Comparison of ENCODE assay signal across 16 mouse cellular contexts in genomic region chr5:137685653-137686052, GRCm38 (mm10). TPM values are rescaled to one million over a fixed set of nuclear protein-coding genes. Genes with fewer than 3 reads are reported as not detected.
DNase-seq lines count a peak whose midpoint lies in the region; ATAC-seq and TF ChIP-seq lines count a peak whose summit lies in the region.
"Had no signal": no experiment of that assay in that cellular context is flagged by ENCODE, and none has a peak within 500 bp of the region (broad histone marks: within the 10 kb centered on the region; RNA-seq: fewer than 3 reads in every experiment).

No protein-coding gene starts in this region.

- H3K36me3 ChIP-seq in heart, embryonic 10.5 days, result peaks cover 8% of the 10 kb centered on the region; the same call in 1 of the 2 replicates
- H3K36me3 ChIP-seq in thymus, adult 2 months (ENCODE audit: control insufficient read depth, insufficient read depth, low read length), result peaks cover 8% of the 10 kb centered on the region; the same call in 1 of the 2 replicates
- peaks cover 17% of the 10 kb centered on the region for H3K36me3 ChIP-seq in liver, embryonic 13.5 days
- peaks cover 6% of the 10 kb centered on the region; the same call in 1 of the 2 replicates for H3K36me3 ChIP-seq in kidney, embryonic 15.5 days
- H3K36me3 ChIP-seq: intestine, embryonic 15.5 days had no signal

- peaks cover 40% of the 10 kb centered on the region for H3K4me1 ChIP-seq in heart, embryonic 10.5 days
- H3K4me1 ChIP-seq in thymus, adult 2 months (replicated peaks; ENCODE audit: control insufficient read depth, insufficient read depth, low read length), result peaks cover 47% of the 10 kb centered on the region
- H3K4me1 ChIP-seq in liver, embryonic 13.5 days (replicated peaks), result peaks cover 81% of the 10 kb centered on the region
- peaks cover 29% of the 10 kb centered on the region for H3K4me1 ChIP-seq in kidney, embryonic 15.5 days
- H3K4me1 ChIP-seq: intestine, embryonic 15.5 days had no signal

- no peak for TF ChIP-seq POLR2A in thymus, adult 2 months (IDR thresholded peaks at IDR 0.05; ENCODE audit: control insufficient read depth, extremely low read depth, insufficient read depth, low read length, poor library complexity)

- DNase-seq in heart, embryonic 10.5 days (ENCODE audit: low spot score), result no peak
- no peak for DNase-seq in heart, adult 18-20 months
- DNase-seq in thymus, adult 2 months, result no peak
- no peak for DNase-seq in thymus, postnatal 4 days
- DNase-seq in liver, embryonic 13.5 days, result no peak
- no peak for DNase-seq in right cerebral cortex, adult 18-20 months
- DNase-seq in frontal cortex, postnatal 10 days (ENCODE audit: low spot score in 2 of 2), result no peak
- DNase-seq: cerebellum, adult 11 months; heart, adult 2 months; kidney, postnatal 25 days had no signal

- 93% methylated on average over 3 of the region's 3 CpGs for WGBS in heart, embryonic 10.5 days
- 89% methylated on average over 3 of the region's 3 CpGs for WGBS in thymus, adult 2 months
- 36% methylated on average over 3 of the region's 3 CpGs for WGBS in liver, embryonic 13.5 days (ENCODE audit: insufficient replicate concordance)
- 93% methylated on average over 3 of the region's 3 CpGs for WGBS in kidney, embryonic 15.5 days

- peak overlapping the region; percentile 94 for H3K4me2 ChIP-seq in liver, embryonic 13.5 days
- no peak overlapping the region for H3K4me2 ChIP-seq in kidney, embryonic 15.5 days

- peak overlapping the region; percentile 77 for H3K9ac ChIP-seq in liver, embryonic 13.5 days
- H3K9ac ChIP-seq in kidney, embryonic 15.5 days, result no peak overlapping the region
- H3K9ac ChIP-seq: intestine, embryonic 15.5 days had no signal

- no peaks in the 10 kb centered on the region for H3K9me3 ChIP-seq in heart, embryonic 10.5 days
- no peaks in the 10 kb centered on the region for H3K9me3 ChIP-seq in liver, embryonic 13.5 days (replicated peaks)
- H3K9me3 ChIP-seq in kidney, embryonic 15.5 days (replicated peaks), result no peaks in the 10 kb centered on the region
- H3K9me3 ChIP-seq: intestine, embryonic 15.5 days had no signal

- H3K27me3 ChIP-seq in heart, embryonic 10.5 days (ENCODE audit: insufficient read depth, poor library complexity, severe bottlenecking), result 0 out of 2 replicates have a peak, but pooled peaks cover 6% of the 10 kb centered on the region
- no peaks in the 10 kb centered on the region for H3K27me3 ChIP-seq in thymus, adult 2 months (ENCODE audit: control insufficient read depth, insufficient read depth, low read length)
- no peaks in the 10 kb centered on the region for H3K27me3 ChIP-seq in liver, embryonic 13.5 days
- H3K27me3 ChIP-seq in kidney, embryonic 15.5 days, result peaks cover 3% of the 10 kb centered on the region; the same call in 1 of the 2 replicates
- H3K27me3 ChIP-seq: intestine, embryonic 15.5 days had no signal

- no peak for TF ChIP-seq CTCF in thymus, adult 2 months (IDR thresholded peaks at IDR 0.05; ENCODE audit: borderline replicate concordance, control insufficient read depth, extremely low read depth, insufficient read depth, low read length, poor library complexity)

- ATAC-seq in liver, embryonic 13.5 days (ENCODE audit: low read depth), result no peak
- no peak for ATAC-seq in kidney, embryonic 15.5 days (replicated peaks; ENCODE audit: low FRiP score)
- ATAC-seq: activated CD4-positive, CD25-positive, alpha-beta regulatory T cell, adult 4 months had no signal

- no peak overlapping the region for H3K4me3 ChIP-seq in heart, embryonic 10.5 days
- H3K4me3 ChIP-seq in thymus, adult 2 months (ENCODE audit: control insufficient read depth, insufficient read depth, low read length), result no peak overlapping the region
- H3K4me3 ChIP-seq in liver, embryonic 13.5 days (replicated peaks), result peak overlapping the region; percentile 97
- no peak overlapping the region for H3K4me3 ChIP-seq in kidney, embryonic 15.5 days (replicated peaks)
- H3K4me3 ChIP-seq: intestine, embryonic 15.5 days had no signal

- peak overlapping the region; percentile 78; the same call in 1 of the 2 replicates for H3K27ac ChIP-seq in heart, embryonic 10.5 days
- peak overlapping the region; percentile 20; the same call in 1 of the 2 replicates for H3K27ac ChIP-seq in thymus, adult 2 months (ENCODE audit: control insufficient read depth, insufficient read depth, low read length)
- peak overlapping the region; percentile 99 for H3K27ac ChIP-seq in liver, embryonic 13.5 days
- H3K27ac ChIP-seq in kidney, embryonic 15.5 days, result no peak overlapping the region
- H3K27ac ChIP-seq: heart, adult 2 months; intestine, embryonic 15.5 days; left cerebral cortex, adult 2 months had no signal

RNA-seq across cellular contexts. Expression of gene Agfg2, which starts 1.1 kb away (rescaled TPM):
- 31.9 and 34.0 TPM in 2 replicates for polyA plus RNA-seq in heart, embryonic 10.5 days (2016; fragmentation: Nextera tagmentation; extraction: Ambion mirVana)
- total RNA-seq in heart, adult 18-20 months (2021), result 10 to 100 TPM; 16.9 to 23.0 TPM
- 205 and 213 TPM in 2 replicates for polyA plus RNA-seq in thymus, adult 2 months (2012; rRNA removed)
- 32.1 and 37.8 TPM in 2 replicates for polyA plus RNA-seq in liver, embryonic 13.5 days (2015; fragmentation: Nextera tagmentation; extraction: Ambion mirVana)
- 18.9 and 23.1 TPM in 2 replicates for polyA plus RNA-seq in kidney, embryonic 15.5 days (2015; fragmentation: Nextera tagmentation; extraction: Ambion mirVana)

RNA-seq across cellular contexts. Expression of gene Irs3, which starts 40.1 kb away (rescaled TPM):
- 0.60 and 0.74 TPM in 2 replicates for polyA plus RNA-seq in heart, embryonic 10.5 days (2016; fragmentation: Nextera tagmentation; extraction: Ambion mirVana)
- total RNA-seq in heart, adult 18-20 months (2021), result 1 to 10 TPM in 1 of 2 experiments, under 1 TPM in 1; 0.87 to 1.5 TPM
- 2.2 and 2.5 TPM in 2 replicates for polyA plus RNA-seq in thymus, adult 2 months (2012; rRNA removed)
- polyA plus RNA-seq in liver, embryonic 13.5 days (2015; fragmentation: Nextera tagmentation; extraction: Ambion mirVana), result 0.13 TPM in 1 of 2 replicates, not detected in the other
- 0.80 and 0.82 TPM in 2 replicates for polyA plus RNA-seq in kidney, embryonic 15.5 days (2015; fragmentation: Nextera tagmentation; extraction: Ambion mirVana)
- total RNA-seq: hematopoietic stem cell, adult 5-6 weeks; midbrain, postnatal 0 days had no signal
- polyA plus RNA-seq: activated CD4-positive, CD25-positive, alpha-beta regulatory T cell, adult 4 months had no signal

RNA-seq across cellular contexts. Expression of gene Sap25, which starts 44.5 kb away (rescaled TPM):
- polyA plus RNA-seq in heart, embryonic 10.5 days (2016; fragmentation: Nextera tagmentation; extraction: Ambion mirVana), result 4.8 and 6.4 TPM in 2 replicates
- 1 to 10 TPM; 2.2 to 2.6 TPM for total RNA-seq in heart, adult 18-20 months (2021)
- polyA plus RNA-seq in thymus, adult 2 months (2012; rRNA removed), result 576 and 646 TPM in 2 replicates
- polyA plus RNA-seq in liver, embryonic 13.5 days (2015; fragmentation: Nextera tagmentation; extraction: Ambion mirVana), result 2.8 and 3.4 TPM in 2 replicates
- polyA plus RNA-seq in kidney, embryonic 15.5 days (2015; fragmentation: Nextera tagmentation; extraction: Ambion mirVana), result 8.2 and 10.5 TPM in 2 replicates

RNA-seq across cellular contexts. Expression of gene Nyap1, which starts 55.8 kb away (rescaled TPM):
- polyA plus RNA-seq in heart, embryonic 10.5 days (2016; fragmentation: Nextera tagmentation; extraction: Ambion mirVana), result 1.4 TPM in 2 replicates
- total RNA-seq in heart, adult 18-20 months (2021), result 1 to 10 TPM in 1 of 2 experiments, under 1 TPM in 1; 0.79 to 1.1 TPM
- polyA plus RNA-seq in thymus, adult 2 months (2012; rRNA removed), result 97.2 and 110 TPM in 2 replicates
- 0.17 and 0.19 TPM in 2 replicates for polyA plus RNA-seq in liver, embryonic 13.5 days (2015; fragmentation: Nextera tagmentation; extraction: Ambion mirVana)
- polyA plus RNA-seq in kidney, embryonic 15.5 days (2015; fragmentation: Nextera tagmentation; extraction: Ambion mirVana), result 1.8 and 2.1 TPM in 2 replicates

RNA-seq across cellular contexts. Expression of gene Gm20605, which starts 56.7 kb away (rescaled TPM):
- polyA plus RNA-seq in heart, embryonic 10.5 days (2016; fragmentation: Nextera tagmentation; extraction: Ambion mirVana), result 7.7 and 9.8 TPM in 2 replicates
- total RNA-seq in heart, adult 18-20 months (2021), result 1 to 10 TPM; 2.9 to 4.2 TPM
- 149 and 153 TPM in 2 replicates for polyA plus RNA-seq in thymus, adult 2 months (2012; rRNA removed)
- polyA plus RNA-seq in liver, embryonic 13.5 days (2015; fragmentation: Nextera tagmentation; extraction: Ambion mirVana), result 3.4 and 4.1 TPM in 2 replicates
- polyA plus RNA-seq in kidney, embryonic 15.5 days (2015; fragmentation: Nextera tagmentation; extraction: Ambion mirVana), result 10.4 and 13.1 TPM in 2 replicates

Comparison
In these comparisons a context has a peak if more than half of its experiments do, and no peak if none do; other contexts are left out.
1. RNA of gene Sap25, which starts 44.5 kb away (polyA plus RNA-seq): 576 to 646 TPM in thymus, adult 2 months; 8.2 to 10.5 TPM in kidney, embryonic 15.5 days, 4.8 to 6.4 TPM in heart, embryonic 10.5 days and 2.8 to 3.4 TPM in liver, embryonic 13.5 days; every median in the first group is over 10 times any median in the second.